Mouse (Mus musculus) bone marrow, adult 2 months (tissue): ENCODE data around the gene Tefm. TPM values are rescaled to one million over a fixed set of nuclear protein-coding genes. Genes with fewer than 3 reads are reported as not detected.

Experiments
- H3K27ac ChIP-seq: fragments of 200-500 bp; 2 replicates; pipeline ENCODE4 v1.5.1; 2012; ENCODE audit warnings: low read depth, mild to moderate bottlenecking, control low read depth, inconsistent platforms, low read length; ENCODE audit not compliant: control insufficient read depth, poor library complexity, insufficient read depth
- H3K4me1 ChIP-seq: fragments of 200-500 bp; 2 replicates; pipeline ENCODE4 v1.6.1; 2011; ENCODE audit warnings: low read length; ENCODE audit not compliant: control insufficient read depth, insufficient read depth
- H3K4me3 ChIP-seq: fragments of 200-500 bp; replicated peaks from 2 replicates; pipeline ENCODE3; 2011; ENCODE audit warnings: mild to moderate bottlenecking, low read depth, low read length, control low read depth; ENCODE audit not compliant: control insufficient read depth
- CTCF ChIP-seq: fragments of 200-500 bp; IDR thresholded peaks from 2 replicates; pipeline ENCODE4 v1.5.1; 2011; ENCODE audit warnings: low read length, control low read depth; ENCODE audit not compliant: control insufficient read depth, insufficient read depth
- POLR2A ChIP-seq: fragments of 200-500 bp; IDR thresholded peaks from 2 replicates; pipeline ENCODE4 v1.6.1; 2011; ENCODE audit warnings: low read depth, mild to moderate bottlenecking, control low read depth, low read length, borderline replicate concordance; ENCODE audit not compliant: control insufficient read depth
- WGBS: fragments of 180-500 bp; shearing (Covaris S2); methylation state at CpG from one replicate; pipeline ENCODE4 v1.1.7; 2018; 5-methylcytosine and 5-hydroxymethylcytosine counted together
- polyA plus RNA-seq: library from polyadenylated mRNA; stranded (reverse); fragments of >200 nt; gene quantifications from 2 replicates; pipeline ENCODE4 v1.2.4, GENCODE M21; 2011; ENCODE audit warnings: low replicate concordance; ENCODE audit not compliant: missing spikeins, insufficient read depth, insufficient read length

Tefm gene
- polyA plus RNA-seq, 1 experiment = 5.3 TPM

GRCm38 (mm10) chr11:80164224-80164623, 22.2 kb upstream of the Tefm start:
- Histone ChIP-seq H3K4me1 (peaks cover 5% of the 10 kb centered on the region), H3K4me3 (no peak overlapping the region), H3K27ac (no peak overlapping the region)
- 63% methylated on average over 2 of the region's 2 CpGs for WGBS
- TF ChIP-seq CTCF = no peak
- no peak for TF ChIP-seq POLR2A

GRCm38 (mm10) chr11:80163362-80164116, 21.6 kb upstream of the Tefm start:
- Histone ChIP-seq H3K4me3 (no peak overlapping the region), H3K4me1 (no peaks in the 10 kb centered on the region; the same call in 1 of the 2 replicates), H3K27ac (no peak overlapping the region)
- TF ChIP-seq CTCF (no peak), POLR2A (no peak)
- WGBS = 11% methylated on average over 7 of the region's 7 CpGs

GRCm38 (mm10) chr11:80161041-80161440, 19.1 kb upstream of the Tefm start:
- no peak for TF ChIP-seq POLR2A
- no peak for TF ChIP-seq CTCF
- WGBS = 78% methylated on average over 4 of the region's 4 CpGs
- H3K4me3 ChIP-seq = no peak overlapping the region
- no peaks in the 10 kb centered on the region for H3K4me1 ChIP-seq
- H3K27ac ChIP-seq = no peak overlapping the region

GRCm38 (mm10) chr11:80159018-80159417, 17.0 kb upstream of the Tefm start:
- Histone ChIP-seq H3K4me1 (no peaks in the 10 kb centered on the region), H3K4me3 (no peak overlapping the region), H3K27ac (no peak overlapping the region)
- TF ChIP-seq POLR2A (no peak), CTCF (no peak)
- 84% methylated on average over 7 of the region's 7 CpGs for WGBS

- Histone ChIP-seq H3K4me3 (no peak overlapping the region), H3K4me1 (no peaks in the 10 kb centered on the region; the same call in 1 of the 2 replicates), H3K27ac (no peak overlapping the region)
- WGBS = 67% methylated on average over 4 of the region's 4 CpGs
- no peak for TF ChIP-seq POLR2A
- TF ChIP-seq CTCF = no peak
These were observed 14.9 kb upstream of the Tefm start for GRCm38 (mm10) chr11:80156841-80157240.

GRCm38 (mm10) chr11:80155961-80156360, 14.0 kb upstream of the Tefm start:
- TF ChIP-seq POLR2A (no peak), CTCF (no peak)
- 80% methylated on average over 4 of the region's 4 CpGs for WGBS
- no peak overlapping the region for H3K4me3 ChIP-seq
- no peak overlapping the region for H3K27ac ChIP-seq
- H3K4me1 ChIP-seq = peaks cover 2% of the 10 kb centered on the region; the same call in 1 of the 2 replicates

- Histone ChIP-seq H3K27ac (no peak overlapping the region), H3K4me3 (no peak overlapping the region), H3K4me1 (peaks cover 2% of the 10 kb centered on the region; the same call in 1 of the 2 replicates)
- WGBS = 33% methylated on average over 8 of the region's 8 CpGs
- no peak for TF ChIP-seq CTCF
- no peak for TF ChIP-seq POLR2A
These were observed 13.6 kb upstream of the Tefm start for GRCm38 (mm10) chr11:80155541-80155940.

GRCm38 (mm10) chr11:80154501-80154900, 12.5 kb upstream of the Tefm start:
- TF ChIP-seq POLR2A (no peak), CTCF (no peak)
- WGBS = 44% methylated on average over 25 of the region's 25 CpGs
- H3K4me3 ChIP-seq = peak overlapping the region; percentile 63
- H3K27ac ChIP-seq = peak overlapping the region; percentile 24; the same call in 1 of the 2 replicates
- peaks cover 2% of the 10 kb centered on the region; the same call in 1 of the 2 replicates for H3K4me1 ChIP-seq

- peak within 1 kb of the TSS; percentile 24 for H3K27ac ChIP-seq
- peaks cover 2% of the 10 kb centered on the region; the same call in 1 of the 2 replicates for H3K4me1 ChIP-seq
- H3K4me3 ChIP-seq = peak within 1 kb of the TSS; percentile 63
- TF ChIP-seq POLR2A (peak; percentile 36; the same call in 1 of the 2 replicates), CTCF (no peak)
- under 1% methylated on average over 47 of the region's 47 CpGs for whole genome bisulfite sequencing
These were observed 12.0 kb upstream of the Tefm start, which contains the start of gene Adap2 for GRCm38 (mm10) chr11:80153857-80154495. Gene Adap2, plus strand, starts transcription at chr11:80154105.
